Mouse (Mus musculus): ENCODE results near the gene Ift140.
"Not testable (repeated sequence)": the region's sequence is repeated elsewhere in the genome, so short reads cannot be mapped to it uniquely, and the experiment has no call there.

Gene Ift140

GRCm38 (mm10) chr17:25120406-25120805 is 104.5 kb downstream of the Ift140 start, which contains the start of gene Ptx4:
TSS of gene Ptx4 (plus strand) at chr17:25120760.
- DNase-seq: no peak

GRCm38 (mm10) chr17:25123979-25124378 is 108.1 kb downstream of the Ift140 start:
- no peak for DNase-seq

- not testable (repeated sequence) for DNase-seq
These were observed 109.7 kb downstream of the Ift140 start for GRCm38 (mm10) chr17:25125442-25126060.

GRCm38 (mm10) chr17:25127079-25127478 is 111.2 kb downstream of the Ift140 start:
- no peak for DNase-seq

GRCm38 (mm10) chr17:25127681-25128080 is 111.8 kb downstream of the Ift140 start:
- DNase-seq: no peak

GRCm38 (mm10) chr17:25130060-25130459 is 114.2 kb downstream of the Ift140 start:
- no peak for DNase-seq

GRCm38 (mm10) chr17:25133275-25133698 is 117.4 kb downstream of the Ift140 start, which contains the start of gene Clcn7:
TSS of gene Clcn7 (plus strand) at chr17:25133391.
- peak; percentile 91 for DNase-seq

GRCm38 (mm10) chr17:25135622-25136021 is 119.7 kb downstream of the Ift140 start:
- peak; percentile 56 for DNase-seq

- DNase-seq: no peak
These were observed 122.9 kb downstream of the Ift140 start for GRCm38 (mm10) chr17:25138803-25139202.

- no peak for DNase-seq
These were observed 124.1 kb downstream of the Ift140 start for GRCm38 (mm10) chr17:25139960-25140359.
